Mouse (Mus musculus) erythroid progenitor cell, adult 5-6 weeks (primary cell): ENCODE measurements around the gene Pctp. TPM values are rescaled to one million over a fixed set of nuclear protein-coding genes. Genes with fewer than 3 reads are reported as not detected.

Source experiments
- ATAC-seq: replicated peaks from 2 replicates; pipeline ENCODE4 v1.8.0; 2016; ENCODE audit warnings: moderate number of reproducible peaks, mild to moderate bottlenecking, moderate TSS enrichment, inconsistent platforms; ENCODE audit not compliant: poor library complexity, low FRiP score, severe bottlenecking
- total RNA-seq, 2 experiments: library from RNA; stranded (forward) in 1 of 2; stranded (reverse) in 1 of 2; fragments of 150-400 nt in 1 of 2; fragments of 186-747, 209-891 nt in 1 of 2; gene quantifications; 2 replicates each; pipeline versions ENCODE4 v1.2.3 to v1.2.4; 2015 to 2017; ENCODE audit warnings: low replicate concordance in 2 of 2

Pctp gene
- total RNA-seq, 2 experiments from 2014 or later, result 3.8 to 4.1 TPM

- no peak for ATAC-seq
Observed at GRCm38 (mm10) chr11:89978914-89979818, 23.5 kb downstream of the Pctp start.

GRCm38 (mm10) chr11:89978353-89978831 is 24.3 kb downstream of the Pctp start:
- ATAC-seq, result no peak

- no peak for ATAC-seq
Observed at GRCm38 (mm10) chr11:89977746-89978352, 24.8 kb downstream of the Pctp start.

- no peak for ATAC-seq
Observed at GRCm38 (mm10) chr11:89976361-89976760, 26.3 kb downstream of the Pctp start.

- no peak for ATAC-seq
Observed at GRCm38 (mm10) chr11:89971296-89971695, 31.4 kb downstream of the Pctp start.

GRCm38 (mm10) chr11:89970726-89971125 is 32.0 kb downstream of the Pctp start:
- no peak for ATAC-seq

GRCm38 (mm10) chr11:89969131-89969530 is 33.6 kb downstream of the Pctp start:
- no peak for ATAC-seq

GRCm38 (mm10) chr11:89950691-89951270 is 51.9 kb downstream of the Pctp start:
- no peak for ATAC-seq

- no peak for ATAC-seq
Observed at GRCm38 (mm10) chr11:89947806-89948205, 54.9 kb downstream of the Pctp start.

- no peak for ATAC-seq
Observed at GRCm38 (mm10) chr11:89945159-89945558, 57.5 kb downstream of the Pctp start.

- no peak for ATAC-seq
Observed at GRCm38 (mm10) chr11:89937241-89937640, 65.5 kb downstream of the Pctp start.

Other genes with a start within 250 kb of the Pctp start
- gene Ankfn1, start 225.2 kb downstream of the Pctp start, total RNA-seq (2015; ENCODE audit: low replicate concordance), result not detected in 2 replicates
- gene Ankfn1, start 225.2 kb downstream of the Pctp start, total RNA-seq (2017; ENCODE audit: low replicate concordance), result not detected in 2 replicates
- 0.84 TPM in 1 of 2 replicates, not detected in the other for gene Tmem100, start 27.5 kb upstream of the Pctp start, total RNA-seq (2015; ENCODE audit: low replicate concordance)
- not detected in 2 replicates for gene Tmem100, start 27.5 kb upstream of the Pctp start, total RNA-seq (2017; ENCODE audit: low replicate concordance)
- not detected in 2 replicates for gene Gm45716, start 184.8 kb upstream of the Pctp start, total RNA-seq (2015; ENCODE audit: low replicate concordance)
- not detected in 2 replicates for gene Gm45716, start 184.8 kb upstream of the Pctp start, total RNA-seq (2017; ENCODE audit: low replicate concordance)
- gene Mmd, start 246.6 kb upstream of the Pctp start, total RNA-seq (2015; ENCODE audit: low replicate concordance), result 6.3 and 6.8 TPM in 2 replicates
- gene Mmd, start 246.6 kb upstream of the Pctp start, total RNA-seq (2017; ENCODE audit: low replicate concordance), result 2.6 and 7.0 TPM in 2 replicates